Mouse (Mus musculus): ENCODE data around the gene Emcn.

- no peak for TF ChIP-seq CTCF (conservative IDR thresholded peaks at IDR 0.05; ENCODE audit: low read length)
- no peak for TF ChIP-seq NANOG (IDR thresholded peaks at IDR 0.05; ENCODE audit: borderline replicate concordance, low read length)
Observed at GRCm38 (mm10) chr3:137351882-137352281, 11.0 kb downstream of the Emcn start.

Data from E14TG2a.4 (cell line).